Mouse (Mus musculus) forebrain, embryonic 14.5 days (tissue): Measurements from ENCODE around the gene Iqgap3. TPM values are rescaled to one million over a fixed set of nuclear protein-coding genes. Genes with fewer than 3 reads are reported as not detected.
A peak's percentile ranks its signal among the peaks of the same experiment; 100 is the strongest.

Source experiments
- ATAC-seq: fragments of 200-750 bp; cut with Nextera tagmentation; 2 replicates; pipeline ENCODE4 v1.8.0; 2017; ENCODE audit warnings: mild to moderate bottlenecking, moderate library complexity
- DNase-seq: peaks from one replicate; pipeline ENCODE4 v3.0.0-alpha.2; 2015; ENCODE audit warnings: low spot score
- H3K27ac ChIP-seq: fragments of 300-500 bp; sonication (generic); 2 replicates; pipeline ENCODE4 v1.5.1; 2014; ENCODE audit warnings: low read depth, mild to moderate bottlenecking, control low read depth, low read length, moderate library complexity
- H3K27me3 ChIP-seq: fragments of 300-500 bp; sonication (generic); replicated peaks from 2 replicates; pipeline ENCODE4 v1.6.1; 2014; ENCODE audit warnings: low read length, control low read depth, mixed read lengths; ENCODE audit not compliant: control insufficient read depth, insufficient read depth
- H3K36me3 ChIP-seq: fragments of 300-500 bp; sonication (generic); 2 replicates; pipeline ENCODE4 v1.6.1; 2014; ENCODE audit warnings: low read length, control low read depth; ENCODE audit not compliant: control insufficient read depth, insufficient read depth
- H3K4me1 ChIP-seq: fragments of 300-500 bp; sonication (generic); 2 replicates; pipeline ENCODE4 v1.6.1; 2014; ENCODE audit warnings: antibody characterized with exemption, low read length, control low read depth; ENCODE audit not compliant: control insufficient read depth, insufficient read depth
- H3K4me2 ChIP-seq: fragments of 300-500 bp; sonication (generic); 2 replicates; pipeline ENCODE4 v1.6.1; 2014; ENCODE audit warnings: mild to moderate bottlenecking, control low read depth, low read length
- H3K4me3 ChIP-seq: fragments of 300-500 bp; sonication (generic); 2 replicates; pipeline ENCODE4 v1.5.1; 2014; ENCODE audit warnings: low read depth, low read length, control low read depth
- H3K9ac ChIP-seq: fragments of 300-500 bp; sonication (generic); 2 replicates; pipeline ENCODE4 v1.6.1; 2014; ENCODE audit warnings: mild to moderate bottlenecking, low read length, control low read depth, moderate library complexity
- H3K9me3 ChIP-seq: fragments of 300-500 bp; sonication (generic); replicated peaks from 2 replicates; pipeline ENCODE4 v1.6.1; 2016; ENCODE audit warnings: low read length, control low read depth, mixed read lengths; ENCODE audit not compliant: control insufficient read depth
- WGBS: fragments of 180-500 bp; shearing (Covaris S2); extraction: QIAGEN DNeasy Blood & Tissue Kit; methylation state at CpG from one replicate; pipeline ENCODE4 v1.1.7; 2014; 5-methylcytosine and 5-hydroxymethylcytosine counted together
- polyA plus RNA-seq: library from polyadenylated mRNA; unstranded; fragments of >200 nt; fragmentation: Nextera tagmentation; extraction: Ambion mirVana; gene quantifications from 2 replicates; pipeline ENCODE4 v1.2.1, GENCODE M21; 2014

Gene Iqgap3
- polyA plus RNA-seq, 1 experiment from 2014 or later = 7.6 TPM

DNA sequence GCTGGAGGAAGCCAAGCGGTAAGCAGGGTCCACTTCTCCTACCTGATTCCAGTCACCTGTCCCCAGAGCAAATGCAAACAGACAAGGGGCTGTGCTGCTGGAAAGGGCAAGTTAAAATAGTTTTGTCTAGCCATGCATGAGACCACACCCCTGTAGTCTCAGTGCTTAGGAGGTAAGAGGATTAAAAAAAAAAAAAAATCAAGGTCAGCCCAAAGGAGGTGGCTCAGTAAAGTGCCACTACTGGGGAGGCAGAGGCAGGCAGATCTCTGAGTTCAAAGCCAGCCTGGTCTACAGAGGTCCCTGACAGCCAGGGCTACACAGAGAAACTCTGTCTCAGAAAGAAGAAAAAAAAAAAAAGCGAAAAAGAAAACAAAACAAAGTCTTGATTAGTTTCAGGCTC lies 2.2 kb downstream of the Iqgap3 start:
- no peak for ATAC-seq
- Histone ChIP-seq H3K4me3 (no peak overlapping the region), H3K4me2 (no peak overlapping the region), H3K27ac (no peak overlapping the region), H3K4me1 (peaks cover 7% of the 10 kb centered on the region; the same call in 1 of the 2 replicates), H3K27me3 (no peaks in the 10 kb centered on the region), H3K9me3 (no peaks in the 10 kb centered on the region), H3K36me3 (peaks cover 6% of the 10 kb centered on the region; the same call in 1 of the 2 replicates), H3K9ac (no peak overlapping the region)
- 84% methylated on average over 2 of the region's 2 CpGs for WGBS
- no peak for DNase-seq

GRCm38 (mm10) chr3:88085459-88085858 lies 3.7 kb downstream of the Iqgap3 start:
- no peaks in the 10 kb centered on the region for H3K9me3 ChIP-seq
- no peak for ATAC-seq
- WGBS = 91% methylated on average over 9 of the region's 9 CpGs

GRCm38 (mm10) chr3:88087688-88088087 lies 5.9 kb downstream of the Iqgap3 start:
- H3K27me3 ChIP-seq = no peaks in the 10 kb centered on the region
- H3K9ac ChIP-seq = no peak overlapping the region
- H3K36me3 ChIP-seq = peaks cover 35% of the 10 kb centered on the region
- H3K4me2 ChIP-seq = no peak overlapping the region
- no peaks in the 10 kb centered on the region for H3K9me3 ChIP-seq
- no peak overlapping the region for H3K27ac ChIP-seq
- peaks cover 2% of the 10 kb centered on the region; the same call in 1 of the 2 replicates for H3K4me1 ChIP-seq
- DNase-seq = peak; percentile 47
- ATAC-seq = no peak
- 68% methylated on average over 1 of the region's 1 CpGs for WGBS
- H3K4me3 ChIP-seq = no peak overlapping the region

More at GRCm38 (mm10) chr3:88085459-88085858, 3.7 kb downstream of the Iqgap3 start:
- H3K9ac ChIP-seq = no peak overlapping the region
- no peaks in the 10 kb centered on the region for H3K27me3 ChIP-seq
- H3K4me1 ChIP-seq = peaks cover 7% of the 10 kb centered on the region; the same call in 1 of the 2 replicates
- H3K4me3 ChIP-seq = no peak overlapping the region
- H3K36me3 ChIP-seq = peaks cover 18% of the 10 kb centered on the region; the same call in 1 of the 2 replicates
- no peak for DNase-seq
- no peak overlapping the region for H3K4me2 ChIP-seq
- H3K27ac ChIP-seq = no peak overlapping the region

- DNase-seq (no peak), ATAC-seq (no peak)
- 90% methylated on average over 7 of the region's 7 CpGs for WGBS
- Histone ChIP-seq H3K27me3 (no peaks in the 10 kb centered on the region), H3K9ac (no peak overlapping the region), H3K27ac (no peak overlapping the region), H3K9me3 (no peaks in the 10 kb centered on the region), H3K4me2 (no peak overlapping the region), H3K36me3 (peaks cover 51% of the 10 kb centered on the region), H3K4me1 (no peaks in the 10 kb centered on the region), H3K4me3 (no peak overlapping the region)
Observed at GRCm38 (mm10) chr3:88090106-88090505, 8.3 kb downstream of the Iqgap3 start.

- DNase-seq = no peak
- Histone ChIP-seq H3K4me2 (no peak overlapping the region), H3K36me3 (peaks cover 51% of the 10 kb centered on the region), H3K9ac (no peak overlapping the region), H3K9me3 (no peaks in the 10 kb centered on the region), H3K4me3 (no peak overlapping the region), H3K27ac (no peak overlapping the region), H3K4me1 (no peaks in the 10 kb centered on the region), H3K27me3 (no peaks in the 10 kb centered on the region)
- WGBS = 92% methylated on average over 6 of the region's 6 CpGs
- ATAC-seq = no peak
Observed at GRCm38 (mm10) chr3:88090616-88091015, 8.8 kb downstream of the Iqgap3 start.

DNA sequence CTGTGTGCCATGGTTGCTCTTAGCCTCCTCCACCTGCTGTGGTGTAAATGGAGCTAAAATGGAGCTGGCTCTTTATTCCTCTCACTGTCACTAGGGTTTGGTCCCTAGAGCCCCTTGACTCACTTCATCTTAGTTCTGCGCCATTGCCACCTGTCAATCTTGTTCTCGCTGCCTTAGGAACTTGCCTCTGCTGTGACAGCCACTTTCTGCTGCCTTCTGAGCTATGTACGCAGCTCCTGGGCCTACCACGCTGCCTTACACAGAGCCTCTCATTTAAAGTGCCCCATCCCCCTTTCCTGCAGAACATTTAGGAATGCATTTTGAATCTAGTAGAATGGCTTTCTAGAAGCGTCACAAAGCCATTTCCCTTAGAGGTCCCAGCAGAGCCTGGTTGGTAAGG lies 12.4 kb downstream of the Iqgap3 start:
- WGBS = 95% methylated on average over 5 of the region's 5 CpGs
- Histone ChIP-seq H3K4me2 (no peak overlapping the region), H3K27me3 (no peaks in the 10 kb centered on the region), H3K4me3 (no peak overlapping the region), H3K27ac (0 out of 2 replicates have a peak overlapping the region, but pooled peaks have one; percentile 9), H3K36me3 (peaks cover 48% of the 10 kb centered on the region), H3K4me1 (no peaks in the 10 kb centered on the region), H3K9ac (no peak overlapping the region), H3K9me3 (no peaks in the 10 kb centered on the region)
- DNase-seq = no peak
- ATAC-seq = no peak

DNA sequence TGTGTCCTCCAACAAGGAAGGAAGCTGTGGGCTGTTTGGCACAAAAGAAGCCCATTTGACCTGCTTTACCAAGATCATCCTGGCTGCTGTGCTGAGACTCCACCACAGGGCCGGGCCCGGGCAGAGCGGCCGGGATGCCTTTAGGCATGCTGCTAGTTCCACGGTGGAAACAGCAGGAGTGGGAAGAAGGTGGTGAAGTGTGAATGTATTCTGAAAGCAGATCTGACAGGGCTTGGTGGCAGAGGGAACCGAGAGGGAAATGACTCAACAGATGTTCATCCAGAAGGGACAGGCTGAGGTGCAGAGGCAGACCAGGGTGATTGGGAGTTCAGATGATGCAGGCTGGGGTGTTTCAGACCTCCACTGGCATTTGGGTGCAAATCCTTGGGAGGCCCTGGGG lies 15.9 kb downstream of the Iqgap3 start:
- Histone ChIP-seq H3K4me2 (no peak overlapping the region), H3K4me1 (no peaks in the 10 kb centered on the region), H3K27ac (no peak overlapping the region), H3K36me3 (peaks cover 47% of the 10 kb centered on the region), H3K4me3 (no peak overlapping the region), H3K27me3 (no peaks in the 10 kb centered on the region), H3K9ac (no peak overlapping the region), H3K9me3 (no peaks in the 10 kb centered on the region)
- 89% methylated on average over 6 of the region's 6 CpGs for WGBS
- ATAC-seq (no peak), DNase-seq (no peak)

DNA sequence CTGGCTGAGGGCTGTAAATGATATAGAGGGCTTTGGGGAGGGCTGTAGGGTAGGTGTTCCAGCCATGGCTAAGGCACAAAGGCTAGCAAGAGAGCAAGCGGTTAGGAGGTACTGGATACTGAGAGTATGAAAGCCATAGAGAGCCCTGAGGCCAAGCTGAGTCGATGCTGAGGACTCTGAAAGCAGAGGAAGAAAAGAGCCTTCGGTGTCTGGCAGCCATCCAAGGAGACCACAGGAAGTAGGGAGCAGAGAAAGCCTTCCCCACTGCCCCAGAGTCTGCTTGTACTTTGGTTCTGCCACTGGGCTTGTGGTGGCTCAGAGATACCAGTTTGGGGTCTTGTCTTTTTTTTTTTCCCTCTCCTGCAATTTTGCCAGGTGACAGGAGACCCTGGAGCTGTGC lies 18.5 kb downstream of the Iqgap3 start:
- Histone ChIP-seq H3K4me3 (no peak overlapping the region), H3K4me1 (no peaks in the 10 kb centered on the region), H3K27ac (no peak overlapping the region), H3K9me3 (no peaks in the 10 kb centered on the region), H3K36me3 (peaks cover 40% of the 10 kb centered on the region), H3K27me3 (no peaks in the 10 kb centered on the region), H3K4me2 (no peak overlapping the region), H3K9ac (no peak overlapping the region)
- no peak for ATAC-seq
- DNase-seq = peak; percentile 24
- WGBS = 43% methylated on average over 3 of the region's 3 CpGs

DNA sequence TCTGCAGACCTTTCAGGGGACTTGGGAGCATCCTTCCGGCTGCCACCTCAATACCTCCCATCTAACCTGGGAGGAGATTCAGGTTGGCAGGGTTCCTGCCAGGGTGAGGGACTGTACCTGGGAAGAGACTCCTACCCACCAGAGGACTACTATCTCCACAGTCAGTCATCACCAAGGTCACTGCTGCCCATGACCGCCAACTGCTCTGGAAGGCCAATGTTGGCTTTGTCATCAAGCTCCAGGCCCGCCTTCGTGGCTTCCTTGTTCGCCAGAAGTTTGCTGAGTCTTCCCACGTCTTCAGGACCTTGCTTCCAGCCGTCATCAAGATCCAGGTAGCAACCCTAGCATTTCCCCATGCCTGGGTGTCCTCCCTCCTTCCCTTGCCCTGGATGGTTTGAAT lies 20.0 kb downstream of the Iqgap3 start:
- H3K9me3 ChIP-seq = no peaks in the 10 kb centered on the region
- H3K36me3 ChIP-seq = peaks cover 47% of the 10 kb centered on the region
- WGBS = 93% methylated on average over 7 of the region's 7 CpGs
- no peaks in the 10 kb centered on the region for H3K4me1 ChIP-seq
- no peak overlapping the region for H3K27ac ChIP-seq
- H3K4me3 ChIP-seq = no peak overlapping the region
- H3K4me2 ChIP-seq = no peak overlapping the region
- DNase-seq (no peak), ATAC-seq (no peak)
- H3K27me3 ChIP-seq = no peaks in the 10 kb centered on the region
- no peak overlapping the region for H3K9ac ChIP-seq
